Mouse (Mus musculus) MEL (cell line): ENCODE measurements at regions not wholly inside any gene's neighbourhood (a gene's known extent, or its start where the extent isn't known, plus 50 kb on each side); places are given as distances from the start of the nearest gene placed in this dataset.

Source experiments
- GATA1 ChIP-seq: IDR thresholded peaks from 2 replicates; pipeline ENCODE4 v1.6.1; 2011; ENCODE audit warnings: low read depth, low read length, improper control_type of control experiment
- HCFC1 ChIP-seq: IDR thresholded peaks from 2 replicates; pipeline ENCODE4 v1.6.1; 2012; ENCODE audit warnings: low read depth, mild to moderate bottlenecking, inconsistent platforms, low read length, improper control_type of control experiment, moderate library complexity
- MAX ChIP-seq: IDR thresholded peaks from 2 replicates; pipeline ENCODE4 v1.6.1; 2011; ENCODE audit warnings: low read length, improper control_type of control experiment
- TBP ChIP-seq: IDR thresholded peaks from 2 replicates; pipeline ENCODE4 v1.8.0; 2011; ENCODE audit warnings: low read depth, low read length, improper control_type of control experiment
- ZNF384 ChIP-seq: IDR thresholded peaks from 2 replicates; pipeline ENCODE4 v1.6.1; 2012; ENCODE audit warnings: low read depth, mild to moderate bottlenecking, inconsistent platforms, low read length, improper control_type of control experiment

DNA sequence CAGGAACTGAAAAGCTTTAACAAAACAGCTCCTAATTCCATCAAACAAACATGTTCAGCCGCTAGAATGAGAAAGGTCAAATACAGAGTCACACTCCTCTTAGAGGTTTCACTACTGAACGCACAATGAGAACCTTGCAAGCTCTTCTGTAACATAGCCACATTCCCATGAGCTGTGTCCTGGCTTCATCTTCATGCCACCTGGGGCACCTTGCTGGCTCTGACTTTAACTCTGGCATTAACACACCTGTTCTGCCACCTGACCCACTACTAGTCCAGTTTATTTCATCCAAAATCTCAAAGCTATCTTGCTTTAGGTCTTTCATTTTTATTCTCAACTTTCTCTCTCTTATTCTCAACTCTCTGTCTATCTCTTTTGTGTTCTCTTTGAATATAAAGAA, 314.9 kb downstream of the Rnf144a start:
- TF ChIP-seq TBP (no peak), HCFC1 (no peak), ZNF384 (no peak), GATA1 (no peak), MAX (no peak)
